Mouse (Mus musculus) liver, adult 2 months (tissue): ENCODE measurements around the gene 4930402H24Rik.

Experiments
- CTCF ChIP-seq: fragments of 200-500 bp; IDR thresholded peaks from 2 replicates; pipeline ENCODE4 v1.5.1; 2011; ENCODE audit warnings: low read depth, low read length, control low read depth
- POLR2A ChIP-seq: fragments of 200-500 bp; IDR thresholded peaks from 2 replicates; pipeline ENCODE4 v1.6.1; 2011; ENCODE audit warnings: low read length, control low read depth; ENCODE audit not compliant: insufficient read depth; ENCODE audit errors: extremely low read depth

DNA sequence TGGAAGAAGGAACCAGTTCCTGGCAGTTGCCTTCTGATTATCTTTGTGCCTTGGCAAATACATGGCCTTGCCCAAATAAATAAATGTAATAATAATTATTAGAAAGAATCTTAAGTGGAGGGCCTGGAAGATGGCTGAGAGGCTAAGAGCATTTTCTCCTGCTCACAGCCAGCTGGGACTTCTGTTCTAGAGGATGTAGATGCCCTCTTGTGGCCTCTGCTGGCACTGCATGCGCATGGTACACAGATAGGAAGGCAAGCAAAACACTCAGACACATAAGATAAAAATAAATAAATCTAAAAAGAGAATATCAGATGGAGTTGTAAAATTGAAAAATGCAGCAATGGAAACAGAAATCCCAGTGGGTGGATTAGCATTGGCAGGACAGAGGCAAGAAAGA lies 44.3 kb upstream of the 4930402H24Rik start:
- TF ChIP-seq POLR2A: no peak
- peak; percentile 87 for TF ChIP-seq CTCF
